Mouse (Mus musculus) midbrain, embryonic 13.5 days (tissue): ENCODE results near the gene Plscr3. TPM values are rescaled to one million over a fixed set of nuclear protein-coding genes. Genes with fewer than 3 reads are reported as not detected.

ENCODE experiments used
- ATAC-seq: fragments of 200-750 bp; cut with Nextera tagmentation; 2 replicates; pipeline ENCODE4 v1.8.0; 2017; ENCODE audit warnings: mild to moderate bottlenecking, moderate TSS enrichment, moderate library complexity
- H3K27ac ChIP-seq: fragments of 300-500 bp; sonication (generic); 2 replicates; pipeline ENCODE4 v1.5.1; 2015; ENCODE audit warnings: inconsistent platforms, mild to moderate bottlenecking, moderate library complexity
- H3K27me3 ChIP-seq: fragments of 300-500 bp; sonication (generic); 2 replicates; pipeline ENCODE4 v1.6.1; 2015; ENCODE audit warnings: mild to moderate bottlenecking, inconsistent platforms
- H3K36me3 ChIP-seq: fragments of 300-500 bp; sonication (generic); 2 replicates; pipeline ENCODE4 v1.6.1; 2015; ENCODE audit warnings: mild to moderate bottlenecking, inconsistent platforms
- H3K4me1 ChIP-seq: fragments of 300-500 bp; sonication (generic); replicated peaks from 2 replicates; pipeline ENCODE4 v1.6.1; 2015; ENCODE audit warnings: inconsistent platforms
- H3K4me2 ChIP-seq: fragments of 300-500 bp; sonication (generic); replicated peaks from 2 replicates; pipeline ENCODE4 v1.6.1; 2015; ENCODE audit warnings: moderate library complexity, mild to moderate bottlenecking, inconsistent platforms
- H3K4me3 ChIP-seq: fragments of 300-500 bp; sonication (generic); replicated peaks from 2 replicates; pipeline ENCODE4 v1.5.1; 2015; ENCODE audit warnings: mild to moderate bottlenecking, inconsistent platforms
- H3K9ac ChIP-seq: fragments of 300-500 bp; sonication (generic); replicated peaks from 2 replicates; pipeline ENCODE4 v1.6.1; 2015; ENCODE audit warnings: mild to moderate bottlenecking, inconsistent platforms
- H3K9me3 ChIP-seq: fragments of 300-500 bp; sonication (generic); 2 replicates; pipeline ENCODE4 v1.6.1; 2016; ENCODE audit warnings: mild to moderate bottlenecking, inconsistent platforms
- WGBS: fragments of 180-500 bp; shearing (Covaris S2); methylation state at CpG from one replicate; pipeline ENCODE4 v1.1.7; 2015; 5-methylcytosine and 5-hydroxymethylcytosine counted together
- polyA plus RNA-seq: library from polyadenylated mRNA; unstranded; fragments of >200 nt; fragmentation: Nextera tagmentation; extraction: Ambion mirVana; gene quantifications from 2 replicates; pipeline ENCODE4 v1.2.1, GENCODE M21; 2015

Plscr3 gene
- polyA plus RNA-seq, 1 experiment from 2014 or later: 55.0 TPM

DNA sequence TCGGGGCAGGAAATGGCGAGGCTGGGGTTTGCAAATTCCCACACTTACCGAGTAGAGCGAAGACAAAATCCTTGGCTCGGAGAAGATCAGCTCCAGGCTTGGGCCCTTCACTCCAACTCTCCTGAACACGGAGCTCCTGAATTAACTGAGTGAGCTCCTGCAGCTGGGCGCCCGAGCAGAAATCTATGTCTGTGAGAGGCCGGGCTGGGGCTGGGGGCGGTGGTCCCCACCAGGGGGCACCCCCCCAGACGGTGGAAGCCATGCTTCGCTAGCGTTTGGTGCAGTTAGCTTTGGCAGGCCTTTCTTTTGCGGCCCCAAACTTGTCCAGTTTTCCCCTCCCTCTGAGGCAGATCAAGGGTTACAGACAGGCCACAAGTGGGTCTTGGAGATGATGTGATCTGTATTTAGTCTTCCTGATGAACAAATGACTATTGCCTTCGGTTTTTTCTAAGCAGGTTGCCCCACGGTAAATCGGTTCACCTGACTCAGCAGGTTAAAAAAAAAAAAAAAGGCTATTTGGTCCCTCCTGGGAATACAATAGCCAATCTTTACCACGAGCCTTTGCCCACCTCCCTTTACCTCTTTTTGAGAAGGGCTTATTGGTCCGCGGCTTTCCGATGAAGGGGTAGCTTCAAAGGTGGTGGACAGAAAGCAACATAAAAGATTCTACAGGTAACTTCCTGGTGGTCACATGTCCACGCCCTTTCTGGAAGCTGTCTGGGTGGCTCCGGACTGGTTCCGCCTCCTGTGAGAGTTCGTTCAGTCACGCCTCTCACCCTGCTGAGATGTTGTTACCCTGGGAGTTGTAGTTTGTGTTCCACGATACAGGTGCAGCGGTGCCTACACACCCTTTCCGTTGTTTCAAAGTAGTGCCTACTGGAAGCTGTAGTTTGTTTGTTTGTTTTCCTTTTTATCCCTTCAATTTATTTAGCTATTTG is 40.9 kb upstream of the Plscr3 start, which contains the start of gene Tmem102:
Gene Tmem102, minus strand, starts transcription at position 653 of the 938 bp plus-strand sequence.
- no peak within 1 kb of the TSS for H3K27ac ChIP-seq
- H3K36me3 ChIP-seq: no peaks in the 10 kb centered on the region
- peak within 1 kb of the TSS; percentile 59; the same call in 1 of the 2 replicates for H3K4me3 ChIP-seq
- H3K9ac ChIP-seq: peak within 1 kb of the TSS; percentile 19; the same call in 1 of the 2 replicates
- ATAC-seq: no peak
- H3K9me3 ChIP-seq: no peaks in the 10 kb centered on the region
- WGBS: 6% methylated on average over 29 of the region's 29 CpGs
- peaks cover 49% of the 10 kb centered on the region for H3K4me1 ChIP-seq
- H3K4me2 ChIP-seq: peak within 1 kb of the TSS; percentile 97
- peaks cover 44% of the 10 kb centered on the region for H3K27me3 ChIP-seq

DNA sequence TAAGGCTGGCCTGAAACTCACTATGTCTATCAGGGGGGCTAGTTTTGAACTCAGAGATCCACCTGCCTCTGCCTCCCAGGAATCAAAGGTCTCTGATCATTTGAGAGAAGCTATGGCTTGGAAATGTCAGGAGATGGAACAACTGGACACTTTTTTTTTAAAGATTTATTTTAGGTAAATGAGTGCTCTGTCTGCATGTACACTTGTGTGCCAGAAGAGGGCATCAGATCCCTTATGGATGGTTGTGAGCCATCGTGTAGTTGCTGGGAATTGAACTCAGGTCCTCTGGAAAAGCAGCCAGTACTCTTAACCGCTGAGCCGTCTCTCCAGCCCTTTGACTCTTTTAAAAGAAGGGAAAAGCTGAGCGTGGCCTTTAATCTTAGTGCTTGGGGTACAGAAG is 39.8 kb upstream of the Plscr3 start:
- 80% methylated on average over 4 of the region's 4 CpGs for WGBS

DNA sequence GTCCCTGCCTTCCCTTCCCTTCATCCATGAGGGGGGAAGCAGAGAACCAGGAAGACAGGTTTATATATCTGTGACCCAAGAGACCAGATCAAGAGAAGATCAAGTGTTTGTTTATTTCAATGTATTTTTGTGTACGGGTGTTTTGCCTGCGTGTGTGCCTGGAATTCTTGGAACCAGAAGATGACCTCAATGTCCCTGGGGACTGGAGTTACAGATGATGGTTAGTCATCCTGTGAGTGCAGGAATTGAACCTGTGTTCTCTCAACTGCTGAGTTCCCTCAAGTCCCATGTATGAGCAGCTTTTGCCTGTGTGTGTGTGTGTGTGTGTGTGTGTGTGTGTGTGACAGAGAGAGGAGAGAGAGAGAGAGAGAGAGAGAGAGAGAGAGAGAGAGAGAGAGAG is 38.5 kb upstream of the Plscr3 start:
- Histone ChIP-seq H3K4me2 (no peak overlapping the region), H3K9me3 (no peaks in the 10 kb centered on the region), H3K27ac (no peak overlapping the region), H3K27me3 (peaks cover 32% of the 10 kb centered on the region), H3K4me1 (peaks cover 31% of the 10 kb centered on the region), H3K9ac (no peak overlapping the region), H3K36me3 (no peaks in the 10 kb centered on the region), H3K4me3 (no peak overlapping the region)
- ATAC-seq: no peak
- WGBS: 85% methylated on average over 2 of the region's 2 CpGs

More for the DNA sequence above, 39.8 kb upstream of the Plscr3 start:
- H3K27ac ChIP-seq: no peak overlapping the region
- H3K4me1 ChIP-seq: peaks cover 44% of the 10 kb centered on the region
- no peak for ATAC-seq
- peaks cover 42% of the 10 kb centered on the region for H3K27me3 ChIP-seq
- no peak overlapping the region for H3K4me3 ChIP-seq
- H3K36me3 ChIP-seq: no peaks in the 10 kb centered on the region
- H3K4me2 ChIP-seq: no peak overlapping the region
- H3K9me3 ChIP-seq: no peaks in the 10 kb centered on the region
- no peak overlapping the region for H3K9ac ChIP-seq

DNA sequence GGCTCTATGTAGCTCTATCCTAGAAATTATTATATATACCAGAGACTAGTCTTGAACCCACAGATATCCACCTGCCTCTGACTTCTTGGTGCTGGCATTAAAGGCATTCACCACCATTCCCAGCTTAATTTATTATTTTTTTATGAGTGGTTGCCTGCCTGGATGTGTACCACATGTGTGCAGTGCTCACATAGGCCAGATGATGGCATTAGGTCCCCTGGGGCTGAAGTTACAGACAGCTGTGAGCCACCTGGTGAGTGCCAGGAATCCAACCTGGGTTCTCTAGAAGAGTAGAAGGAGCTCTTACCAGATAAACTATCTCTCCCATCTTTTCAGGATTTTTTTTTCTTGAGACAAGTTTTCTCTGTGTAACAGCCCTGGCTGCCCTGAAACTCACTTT is 35.9 kb upstream of the Plscr3 start:
- H3K36me3 ChIP-seq: no peaks in the 10 kb centered on the region
- 0 out of 2 replicates have a peak, but pooled peaks cover 5% of the 10 kb centered on the region for H3K4me1 ChIP-seq
- H3K4me3 ChIP-seq: no peak overlapping the region
- no peak for ATAC-seq
- H3K9ac ChIP-seq: no peak overlapping the region
- no peak overlapping the region for H3K27ac ChIP-seq
- H3K27me3 ChIP-seq: peaks cover 17% of the 10 kb centered on the region
- no peak overlapping the region for H3K4me2 ChIP-seq
- no peaks in the 10 kb centered on the region for H3K9me3 ChIP-seq

DNA sequence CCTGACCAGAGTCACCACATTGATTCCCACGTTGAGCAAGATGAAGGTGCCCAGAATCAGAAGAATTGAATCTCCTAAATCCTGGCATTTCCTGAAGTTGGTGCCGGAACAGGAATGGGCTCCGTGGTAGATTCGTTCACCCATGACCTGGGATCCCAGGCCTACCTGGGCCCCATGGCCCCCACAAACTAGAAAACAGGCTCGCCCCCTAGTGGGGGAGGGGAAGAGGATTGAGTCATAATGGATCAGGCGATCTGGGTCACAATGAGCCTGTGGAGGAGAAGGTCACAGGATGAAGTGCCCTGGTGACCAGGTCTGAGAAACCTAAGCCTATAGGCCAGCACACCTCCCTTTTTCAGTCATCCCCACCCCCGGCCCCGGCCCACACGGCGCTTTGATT is 31.0 kb upstream of the Plscr3 start, which contains the start of gene Gm39566:
Gene Gm39566, minus strand, starts transcription at position 144 of the 400 bp plus-strand sequence.
- no peak for ATAC-seq
- 62% methylated on average over 10 of the region's 10 CpGs for WGBS
- H3K4me3 ChIP-seq: no peak within 1 kb of the TSS

DNA sequence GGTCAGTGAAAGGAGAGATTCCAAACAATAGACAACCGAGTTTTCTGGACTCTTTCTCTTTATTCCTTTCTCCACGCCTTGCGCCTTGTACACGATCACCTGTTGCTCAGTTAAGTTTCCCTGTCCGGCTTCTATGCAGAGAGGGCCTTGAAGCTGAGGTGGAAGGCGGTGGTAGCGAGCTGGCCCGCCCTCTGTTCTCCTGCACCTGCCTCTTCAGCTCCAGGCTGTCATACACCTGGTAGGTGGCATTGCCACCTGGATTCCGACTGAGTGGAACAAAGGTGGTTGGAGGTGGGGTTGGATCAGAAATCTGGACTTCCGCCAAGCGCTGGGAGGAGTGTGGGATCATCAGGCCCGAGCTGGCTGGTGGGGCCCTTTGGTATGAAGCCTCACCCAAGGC is 29.7 kb upstream of the Plscr3 start:
- no peak overlapping the region for H3K4me2 ChIP-seq
- H3K27me3 ChIP-seq: no peaks in the 10 kb centered on the region
- H3K27ac ChIP-seq: no peak overlapping the region
- no peak overlapping the region for H3K4me3 ChIP-seq
- H3K9me3 ChIP-seq: peaks cover 5% of the 10 kb centered on the region; the same call in 1 of the 2 replicates
- no peak overlapping the region for H3K9ac ChIP-seq
- no peaks in the 10 kb centered on the region for H3K36me3 ChIP-seq
- WGBS: 93% methylated on average over 12 of the region's 12 CpGs
- no peak for ATAC-seq
- no peaks in the 10 kb centered on the region for H3K4me1 ChIP-seq

More for the DNA sequence above, 31.0 kb upstream of the Plscr3 start, which contains the start of gene Gm39566:
- Histone ChIP-seq H3K36me3 (no peaks in the 10 kb centered on the region), H3K9me3 (peaks cover 5% of the 10 kb centered on the region; the same call in 1 of the 2 replicates), H3K4me1 (no peaks in the 10 kb centered on the region), H3K27ac (no peak within 1 kb of the TSS), H3K27me3 (no peaks in the 10 kb centered on the region), H3K4me2 (no peak within 1 kb of the TSS), H3K9ac (no peak within 1 kb of the TSS)

DNA sequence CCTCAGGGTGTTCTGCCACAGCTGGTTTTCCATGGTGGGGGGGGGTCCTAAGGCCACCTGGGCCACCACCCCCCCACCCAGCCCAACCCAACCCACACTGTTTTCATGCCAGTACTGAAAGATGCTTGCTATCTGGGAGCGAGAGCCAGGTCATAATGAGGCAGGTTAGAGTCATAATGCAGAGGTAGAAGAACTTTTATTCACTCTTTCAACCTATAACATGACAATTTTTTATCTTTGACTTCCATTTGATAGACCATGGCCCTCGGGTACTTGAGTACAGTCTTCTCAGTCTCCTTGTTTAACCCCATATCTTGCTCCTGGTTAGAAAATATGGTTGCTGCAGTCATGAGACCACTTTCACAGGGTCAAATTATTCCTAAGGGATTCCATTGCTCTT is 27.8 kb upstream of the Plscr3 start, which contains the start of gene Spem2:
Gene Spem2, minus strand, starts transcription at position 101 of the 400 bp plus-strand sequence.
- H3K9me3 ChIP-seq: peaks cover 5% of the 10 kb centered on the region; the same call in 1 of the 2 replicates
- 83% methylated on average over 2 of the region's 2 CpGs for WGBS
- no peak within 1 kb of the TSS for H3K4me2 ChIP-seq
- 0 out of 2 replicates have a peak, but pooled peaks cover 2% of the 10 kb centered on the region for H3K36me3 ChIP-seq
- H3K4me1 ChIP-seq: no peaks in the 10 kb centered on the region
- no peak within 1 kb of the TSS for H3K9ac ChIP-seq
- H3K27me3 ChIP-seq: no peaks in the 10 kb centered on the region
- H3K4me3 ChIP-seq: no peak within 1 kb of the TSS
- ATAC-seq: no peak
- H3K27ac ChIP-seq: no peak within 1 kb of the TSS

DNA sequence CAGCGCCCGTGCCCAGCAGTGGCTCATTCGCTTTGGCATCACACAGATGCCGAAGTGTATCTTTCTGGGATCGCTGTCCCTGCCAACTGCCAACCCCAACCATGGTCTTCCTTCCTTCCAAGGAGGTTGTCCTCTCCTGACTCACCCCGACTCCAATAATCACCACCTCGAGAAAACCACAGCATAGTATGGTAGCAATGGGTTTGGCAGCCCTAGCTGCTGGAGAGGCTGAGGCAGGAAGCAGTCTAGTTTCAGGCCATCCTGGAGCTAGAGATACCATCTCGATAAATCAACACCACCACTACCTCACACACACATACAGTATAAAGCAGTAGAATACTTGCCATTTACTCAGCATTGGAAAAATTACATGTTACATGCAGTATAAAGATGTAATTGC is 27.3 kb upstream of the Plscr3 start:
- ATAC-seq: no peak
- Histone ChIP-seq H3K36me3 (peaks cover 6% of the 10 kb centered on the region; the same call in 1 of the 2 replicates), H3K27me3 (no peaks in the 10 kb centered on the region), H3K4me2 (no peak overlapping the region), H3K4me1 (no peaks in the 10 kb centered on the region), H3K4me3 (no peak overlapping the region), H3K27ac (no peak overlapping the region), H3K9me3 (peaks cover 5% of the 10 kb centered on the region; the same call in 1 of the 2 replicates), H3K9ac (no peak overlapping the region)
- WGBS: 86% methylated on average over 8 of the region's 8 CpGs

DNA sequence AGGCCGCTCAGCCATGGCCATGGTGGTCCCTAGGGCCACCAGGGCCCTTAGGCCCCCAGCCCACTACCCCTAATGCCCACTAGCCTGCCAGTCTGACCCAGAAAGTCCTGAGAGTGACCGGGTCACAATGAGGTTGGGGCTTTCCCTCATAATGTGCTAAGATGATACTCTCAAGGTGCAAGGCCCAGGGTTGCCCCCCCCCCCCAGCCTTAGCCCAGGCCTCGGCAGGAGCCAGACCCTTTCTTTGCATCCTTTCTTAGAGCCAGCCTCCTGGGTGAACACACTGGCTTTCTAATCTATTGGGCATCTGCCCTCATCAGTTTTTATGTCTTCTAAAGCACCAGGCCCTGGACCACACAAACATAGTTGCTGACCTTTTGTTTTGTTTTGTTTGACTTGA is 24.1 kb upstream of the Plscr3 start, which contains the start of gene Spem1:
Gene Spem1, minus strand, starts transcription at position 101 of the 400 bp plus-strand sequence.
- H3K27ac ChIP-seq: no peak within 1 kb of the TSS
- H3K4me1 ChIP-seq: no peaks in the 10 kb centered on the region
- 92% methylated on average over 3 of the region's 3 CpGs for WGBS
- H3K27me3 ChIP-seq: no peaks in the 10 kb centered on the region
- H3K9me3 ChIP-seq: peaks cover 5% of the 10 kb centered on the region; the same call in 1 of the 2 replicates
- no peak within 1 kb of the TSS for H3K4me3 ChIP-seq
- H3K9ac ChIP-seq: no peak within 1 kb of the TSS
- no peak within 1 kb of the TSS for H3K4me2 ChIP-seq
- no peak for ATAC-seq
- peaks cover 39% of the 10 kb centered on the region for H3K36me3 ChIP-seq

DNA sequence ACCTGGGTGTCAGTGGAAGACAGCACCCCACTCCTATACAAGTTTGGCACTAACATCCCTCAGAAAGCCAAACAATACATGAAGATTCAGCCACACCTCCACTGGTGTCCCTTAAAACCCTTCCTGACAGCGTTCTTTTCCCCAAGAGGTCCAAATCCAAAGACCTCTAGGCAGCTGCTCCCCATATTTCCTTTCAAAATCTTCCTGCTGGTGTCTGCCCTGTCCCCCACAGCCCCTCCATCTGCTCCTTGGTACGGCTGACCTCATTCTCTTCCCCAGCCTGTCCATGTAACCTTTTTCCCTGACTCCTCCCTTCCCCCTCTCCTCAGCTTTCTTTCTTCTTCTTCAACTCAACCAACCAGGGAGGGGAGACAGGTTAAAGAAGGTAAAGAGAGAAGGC is 22.7 kb upstream of the Plscr3 start:
- peaks cover 52% of the 10 kb centered on the region for H3K36me3 ChIP-seq
- H3K4me2 ChIP-seq: no peak overlapping the region
- no peak for ATAC-seq
- 80% methylated on average over 2 of the region's 2 CpGs for WGBS
- H3K4me1 ChIP-seq: no peaks in the 10 kb centered on the region
- no peaks in the 10 kb centered on the region for H3K9me3 ChIP-seq
- H3K4me3 ChIP-seq: no peak overlapping the region
- no peak overlapping the region for H3K9ac ChIP-seq
- no peaks in the 10 kb centered on the region for H3K27me3 ChIP-seq
- H3K27ac ChIP-seq: no peak overlapping the region

DNA sequence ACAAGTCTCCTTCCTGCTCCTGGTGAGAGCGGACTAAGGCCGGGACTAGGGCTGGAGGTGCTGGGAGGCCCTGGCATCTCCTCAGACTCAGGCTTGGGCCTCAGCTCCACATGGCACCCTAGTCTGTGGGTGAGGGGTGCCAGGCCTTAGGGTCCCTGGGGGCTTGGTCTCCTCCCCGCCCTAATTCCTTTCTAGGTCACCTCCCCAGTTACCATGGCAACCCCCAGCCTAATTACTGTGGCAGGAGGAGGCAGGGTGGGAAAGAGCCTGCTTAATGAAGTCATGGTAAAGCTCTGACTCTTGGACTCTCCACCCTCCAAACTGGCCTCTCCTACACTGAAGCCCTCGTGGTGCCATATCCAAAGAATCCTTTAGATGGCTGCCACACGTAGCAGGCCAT is 17.3 kb upstream of the Plscr3 start:
- H3K4me3 ChIP-seq: no peak overlapping the region
- 58% methylated on average over 5 of the region's 5 CpGs for WGBS
- H3K27me3 ChIP-seq: no peaks in the 10 kb centered on the region
- H3K9ac ChIP-seq: no peak overlapping the region
- no peak overlapping the region for H3K27ac ChIP-seq
- no peak overlapping the region for H3K4me2 ChIP-seq
- peaks cover 91% of the 10 kb centered on the region for H3K36me3 ChIP-seq
- H3K4me1 ChIP-seq: peaks cover 32% of the 10 kb centered on the region
- no peak for ATAC-seq
- no peaks in the 10 kb centered on the region for H3K9me3 ChIP-seq

DNA sequence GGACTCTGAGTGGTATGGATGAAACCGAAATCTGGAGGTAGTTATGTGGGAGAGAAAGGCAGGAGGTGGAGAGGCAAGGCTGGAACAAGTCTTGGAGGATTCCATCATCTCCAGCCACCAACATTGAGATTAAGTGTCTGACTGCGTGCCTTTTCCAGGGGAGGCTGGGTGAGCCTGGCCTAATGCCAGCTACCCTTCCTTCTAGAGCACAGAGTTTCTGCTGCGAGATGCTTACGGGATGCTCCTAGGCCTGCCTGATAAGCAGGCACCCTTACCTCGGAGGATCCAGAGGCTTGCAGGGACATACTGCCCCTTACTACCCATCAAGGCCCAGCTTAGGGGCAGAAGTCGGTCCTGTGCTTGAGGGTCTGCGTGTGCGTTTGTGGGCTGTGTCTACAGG is 12.6 kb upstream of the Plscr3 start:
- Histone ChIP-seq H3K27ac (peak overlapping the region; percentile 98; the same call in 1 of the 2 replicates), H3K4me3 (peak overlapping the region; percentile 97)
- no peak for ATAC-seq

More for the DNA sequence above, 12.6 kb upstream of the Plscr3 start:
- H3K4me2 ChIP-seq: peak overlapping the region; percentile 99
- no peaks in the 10 kb centered on the region for H3K9me3 ChIP-seq
- no peaks in the 10 kb centered on the region for H3K27me3 ChIP-seq
- peaks cover 55% of the 10 kb centered on the region for H3K4me1 ChIP-seq
- H3K36me3 ChIP-seq: peaks cover 44% of the 10 kb centered on the region
- peak overlapping the region; percentile 99 for H3K9ac ChIP-seq
- WGBS: 57% methylated on average over 8 of the region's 8 CpGs
